38 mouse cellular contexts compared by ENCODE assay signal in the genomic region with DNA sequence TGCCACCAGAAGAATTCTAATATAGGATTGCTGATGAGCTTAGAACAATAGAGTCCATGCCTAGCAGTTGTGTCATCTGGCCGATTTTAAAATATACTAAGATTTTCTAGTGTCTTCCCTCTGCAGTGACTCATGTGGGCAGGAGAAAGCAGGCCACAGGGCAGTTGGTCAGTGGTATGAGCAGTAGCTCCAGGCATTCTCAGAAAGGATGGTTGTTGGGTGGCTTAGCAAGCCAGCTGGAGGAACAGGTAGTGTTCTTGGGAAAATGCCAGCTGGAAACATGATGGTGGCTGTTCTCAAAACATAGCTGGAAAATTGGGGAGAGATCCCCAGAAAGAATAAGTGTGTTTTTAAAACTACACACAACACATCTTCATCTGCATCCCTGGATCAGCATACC. TPM values are rescaled to one million over a fixed set of nuclear protein-coding genes. Genes with fewer than 3 reads are reported as not detected.
"Had no signal": no experiment of that assay in that cellular context is flagged by ENCODE, and none has a peak within 500 bp of the region (broad histone marks: within the 10 kb centered on the region; RNA-seq: fewer than 3 reads in every experiment).

No protein-coding gene starts in this region.

- DNase-seq: cerebellum, adult 9-11 months; cerebellum, postnatal 10 days; cerebellum, postnatal 14 days; cerebellum, postnatal 25 days; cerebellum, postnatal 36 days; embryo, embryonic 11 days; forebrain, postnatal 0 days; gastrocnemius, adult 2 months; gastrocnemius, postnatal 10 days; gastrocnemius, postnatal 14 days; gastrocnemius, postnatal 25 days; gastrocnemius, postnatal 36 days; heart, adult 11 months; heart, adult 18-20 months; heart, adult 2 months had no signal

- H3K36me3 ChIP-seq: embryonic facial prominence, embryonic 12.5 days; embryonic facial prominence, embryonic 13.5 days; embryonic facial prominence, embryonic 15.5 days; forebrain, embryonic 10.5 days; forebrain, embryonic 12.5 days; forebrain, embryonic 15.5 days; heart, embryonic 10.5 days had no signal

- H3K9me3 ChIP-seq: heart, embryonic 10.5 days had no signal

- H3K4me3 ChIP-seq: embryonic facial prominence, embryonic 12.5 days; embryonic facial prominence, embryonic 13.5 days; embryonic facial prominence, embryonic 15.5 days; erythroblast, embryonic 14.5 days; forebrain, embryonic 10.5 days; forebrain, embryonic 12.5 days; forebrain, embryonic 13.5 days; forebrain, embryonic 15.5 days; gastrocnemius, adult 2 months; heart, adult 2 months; heart, embryonic 10.5 days had no signal

- H3K9ac ChIP-seq: embryonic facial prominence, embryonic 12.5 days; embryonic facial prominence, embryonic 13.5 days; embryonic facial prominence, embryonic 15.5 days; forebrain, embryonic 12.5 days; forebrain, embryonic 13.5 days; forebrain, embryonic 15.5 days; forebrain, postnatal 0 days had no signal

- ATAC-seq: forebrain, embryonic 13.5 days; forebrain, embryonic 14.5 days; forebrain, embryonic 15.5 days; forebrain, embryonic 16.5 days; forebrain, postnatal 0 days had no signal

- H3K4me1 ChIP-seq: embryonic facial prominence, embryonic 12.5 days; embryonic facial prominence, embryonic 13.5 days; embryonic facial prominence, embryonic 15.5 days; forebrain, embryonic 10.5 days; forebrain, embryonic 12.5 days; forebrain, embryonic 13.5 days; forebrain, embryonic 15.5 days; heart, embryonic 10.5 days had no signal

- H3K27me3 ChIP-seq: embryonic facial prominence, embryonic 12.5 days; embryonic facial prominence, embryonic 13.5 days; embryonic facial prominence, embryonic 15.5 days; forebrain, embryonic 12.5 days; forebrain, embryonic 13.5 days; forebrain, embryonic 15.5 days had no signal

- H3K4me2 ChIP-seq: embryonic facial prominence, embryonic 12.5 days; embryonic facial prominence, embryonic 13.5 days; embryonic facial prominence, embryonic 15.5 days; forebrain, embryonic 12.5 days; forebrain, embryonic 13.5 days; forebrain, embryonic 15.5 days; heart, embryonic 11.5 days had no signal

- H3K27ac ChIP-seq: embryonic facial prominence, embryonic 12.5 days; embryonic facial prominence, embryonic 13.5 days; embryonic facial prominence, embryonic 15.5 days; forebrain, embryonic 10.5 days; forebrain, embryonic 12.5 days; forebrain, embryonic 13.5 days; forebrain, embryonic 15.5 days; gastrocnemius, adult 2 months; heart, adult 2 months; heart, embryonic 10.5 days had no signal

RNA-seq across cellular contexts. Expression of gene Olfr371, which starts 33.4 kb away (rescaled TPM):
- total RNA-seq: common myeloid progenitor, adult 5-6 weeks; forebrain, postnatal 0 days; gastrocnemius, adult 18-20 months; gastrocnemius, adult 2 months; gastrocnemius, adult 8-10 months; gastrocnemius, postnatal 10 days; gastrocnemius, postnatal 14 days; gastrocnemius, postnatal 25 days; gastrocnemius, postnatal 36 days; granulocyte monocyte progenitor cell, adult 5-6 weeks; heart, adult 18-20 months; heart, adult 2 months; heart, adult 8-10 months had no signal
- polyA plus RNA-seq: cortical plate, adult 2 months; embryonic facial prominence, embryonic 11.5 days; embryonic facial prominence, embryonic 12.5 days; embryonic facial prominence, embryonic 13.5 days; embryonic facial prominence, embryonic 15.5 days; erythroblast, embryonic 14.5 days; forebrain, embryonic 10.5 days; forebrain, embryonic 11.5 days; forebrain, embryonic 12.5 days; forebrain, embryonic 13.5 days; forebrain, embryonic 14.5 days; forebrain, embryonic 15.5 days; forebrain, embryonic 16.5 days; forebrain, postnatal 0 days; frontal cortex, adult 2 months; gonadal fat pad, adult 2 months; heart, adult 2 months; heart, embryonic 10.5 days; heart, embryonic 11.5 days had no signal

RNA-seq across cellular contexts. Expression of gene Cks1brt, which starts 40.6 kb away (rescaled TPM):
- total RNA-seq: common myeloid progenitor, adult 5-6 weeks; forebrain, postnatal 0 days; gastrocnemius, adult 18-20 months; gastrocnemius, adult 2 months; gastrocnemius, adult 8-10 months; gastrocnemius, postnatal 10 days; gastrocnemius, postnatal 14 days; gastrocnemius, postnatal 25 days; gastrocnemius, postnatal 36 days; granulocyte monocyte progenitor cell, adult 5-6 weeks; heart, adult 18-20 months; heart, adult 2 months; heart, adult 8-10 months had no signal
- polyA plus RNA-seq: cortical plate, adult 2 months; embryonic facial prominence, embryonic 11.5 days; embryonic facial prominence, embryonic 12.5 days; embryonic facial prominence, embryonic 13.5 days; embryonic facial prominence, embryonic 14.5 days; embryonic facial prominence, embryonic 15.5 days; erythroblast, embryonic 14.5 days; forebrain, embryonic 10.5 days; forebrain, embryonic 11.5 days; forebrain, embryonic 12.5 days; forebrain, embryonic 13.5 days; forebrain, embryonic 14.5 days; forebrain, embryonic 15.5 days; forebrain, embryonic 16.5 days; forebrain, postnatal 0 days; frontal cortex, adult 2 months; gonadal fat pad, adult 2 months; heart, adult 2 months; heart, embryonic 10.5 days; heart, embryonic 11.5 days had no signal
